11 mouse cellular contexts compared by ENCODE assay signal in the genomic region with DNA sequence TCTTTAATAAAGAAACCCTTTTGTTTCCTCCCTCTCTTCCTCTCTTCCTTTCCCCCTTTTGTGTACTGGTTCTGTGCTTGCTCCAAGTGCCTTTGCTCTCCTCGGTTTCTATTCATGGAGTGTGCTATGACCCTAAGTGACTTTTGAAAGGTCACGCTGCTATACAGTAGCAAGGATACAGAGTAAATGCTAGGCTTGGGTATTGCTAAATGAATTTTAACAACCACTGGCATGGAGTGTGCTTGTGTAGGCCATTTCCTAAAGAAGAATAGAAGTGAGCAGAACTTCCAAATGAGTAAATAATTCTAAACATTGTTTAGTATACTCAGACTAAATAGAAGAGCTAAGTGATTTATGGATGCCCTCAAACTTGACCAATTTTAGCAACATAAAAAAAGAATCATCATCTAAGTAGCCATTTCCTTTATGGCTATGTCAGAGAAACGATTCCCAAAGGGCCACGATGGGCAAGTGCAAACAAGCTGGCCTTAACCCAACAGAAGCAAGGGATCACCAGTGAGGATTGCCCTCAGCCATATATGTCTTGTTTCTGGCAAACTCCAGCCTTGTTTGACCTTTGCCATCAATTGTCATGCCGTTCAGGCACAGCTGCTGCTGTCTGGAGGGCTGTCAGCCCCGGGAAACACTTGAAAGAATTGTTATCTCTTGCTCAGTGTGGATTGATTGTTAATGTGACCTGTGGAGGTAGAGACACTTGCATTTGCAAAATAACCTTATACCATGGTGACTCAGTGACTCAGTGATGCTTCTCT. TPM values are rescaled to one million over a fixed set of nuclear protein-coding genes. Genes with fewer than 3 reads are reported as not detected.
DNase-seq lines count a peak whose midpoint lies in the region; ATAC-seq and TF ChIP-seq lines count a peak whose summit lies in the region.
"Had no signal": no experiment of that assay in that cellular context is flagged by ENCODE, and none has a peak within 500 bp of the region (broad histone marks: within the 10 kb centered on the region; RNA-seq: fewer than 3 reads in every experiment).

No protein-coding gene starts in this region.

- no peak overlapping the region for H3K27ac ChIP-seq in lung, embryonic 16.5 days (ENCODE audit: low read length)
- H3K27ac ChIP-seq in heart, embryonic 15.5 days, result peak overlapping the region; percentile 39
- H3K27ac ChIP-seq in forebrain, postnatal 0 days (ENCODE audit: low read depth, low read length), result no peak overlapping the region
- H3K27ac ChIP-seq: limb, embryonic 13.5 days had no signal

- DNase-seq in lung, postnatal 25 days (ENCODE audit: low spot score), result no peak
- peak; percentile 9 for DNase-seq in adrenal gland, postnatal 25 days
- peak; percentile 19 to 40 for DNase-seq in kidney, postnatal 25 days
- DNase-seq in layer of hippocampus, postnatal 14 days (ENCODE audit: low spot score in 2 of 2), result no peak
- no peak for DNase-seq in forebrain, postnatal 0 days
- DNase-seq in thymus, postnatal 10 days (ENCODE audit: low spot score in 2 of 2), result no peak
- DNase-seq: cerebellum, adult 8-10 months; gastrocnemius, postnatal 36 days had no signal

- WGBS in lung, embryonic 16.5 days, result 25% methylated on average over 6 of the region's 6 CpGs
- 30% methylated on average over 6 of the region's 6 CpGs for WGBS in heart, embryonic 15.5 days
- 73% methylated on average over 6 of the region's 6 CpGs for WGBS in forebrain, postnatal 0 days

- no peaks in the 10 kb centered on the region for H3K36me3 ChIP-seq in lung, embryonic 16.5 days (ENCODE audit: control insufficient read depth, insufficient read depth, low read length)
- no peaks in the 10 kb centered on the region for H3K36me3 ChIP-seq in heart, embryonic 15.5 days
- H3K36me3 ChIP-seq in forebrain, postnatal 0 days (ENCODE audit: insufficient read depth), result no peaks in the 10 kb centered on the region
- H3K36me3 ChIP-seq: limb, embryonic 13.5 days had no signal

- peak; percentile 91 for ATAC-seq in lung, embryonic 16.5 days (ENCODE audit: low read depth)
- peak; percentile 75; the same call in 1 of the 2 replicates for ATAC-seq in heart, embryonic 15.5 days (replicated peaks; ENCODE audit: insufficient number of reproducible peaks, insufficient read depth, low FRiP score, low read depth)
- no peak for ATAC-seq in forebrain, postnatal 0 days

- TF ChIP-seq CTCF in forebrain, postnatal 0 days (IDR thresholded peaks at IDR 0.05; ENCODE audit: low read depth), result no peak

- H3K4me2 ChIP-seq in lung, embryonic 16.5 days (ENCODE audit: low read depth, low read length), result no peak overlapping the region
- no peak overlapping the region for H3K4me2 ChIP-seq in heart, embryonic 15.5 days
- H3K4me2 ChIP-seq in forebrain, postnatal 0 days (ENCODE audit: low read depth), result no peak overlapping the region
- H3K4me2 ChIP-seq: limb, embryonic 13.5 days had no signal

- H3K9me3 ChIP-seq in lung, embryonic 16.5 days (ENCODE audit: control insufficient read depth, low read length), result no peaks in the 10 kb centered on the region
- H3K9me3 ChIP-seq in heart, embryonic 15.5 days (replicated peaks), result no peaks in the 10 kb centered on the region
- no peaks in the 10 kb centered on the region for H3K9me3 ChIP-seq in forebrain, postnatal 0 days (ENCODE audit: low read length)
- H3K9me3 ChIP-seq: limb, embryonic 13.5 days had no signal

- peaks cover 2% of the 10 kb centered on the region; the same call in 1 of the 2 replicates for H3K4me1 ChIP-seq in lung, embryonic 16.5 days (replicated peaks; ENCODE audit: control insufficient read depth, insufficient read depth, low read length)
- peaks cover 9% of the 10 kb centered on the region for H3K4me1 ChIP-seq in heart, embryonic 15.5 days (replicated peaks)
- H3K4me1 ChIP-seq in forebrain, postnatal 0 days (ENCODE audit: insufficient read depth), result no peaks in the 10 kb centered on the region
- H3K4me1 ChIP-seq: limb, embryonic 13.5 days had no signal

- H3K27me3 ChIP-seq in lung, embryonic 16.5 days (ENCODE audit: control insufficient read depth, insufficient read depth, low read depth, low read length), result no peaks in the 10 kb centered on the region
- H3K27me3 ChIP-seq in heart, embryonic 15.5 days, result no peaks in the 10 kb centered on the region
- no peaks in the 10 kb centered on the region for H3K27me3 ChIP-seq in forebrain, postnatal 0 days (ENCODE audit: insufficient read depth, low read length)
- H3K27me3 ChIP-seq: limb, embryonic 13.5 days had no signal

- H3K9ac ChIP-seq in lung, embryonic 16.5 days (ENCODE audit: low read length), result no peak overlapping the region
- H3K9ac ChIP-seq in heart, embryonic 15.5 days, result no peak overlapping the region
- no peak overlapping the region for H3K9ac ChIP-seq in forebrain, postnatal 0 days
- H3K9ac ChIP-seq: limb, embryonic 13.5 days had no signal

- no peak overlapping the region for H3K4me3 ChIP-seq in lung, embryonic 16.5 days (ENCODE audit: low read length)
- H3K4me3 ChIP-seq in heart, embryonic 15.5 days, result no peak overlapping the region
- no peak overlapping the region for H3K4me3 ChIP-seq in forebrain, postnatal 0 days (ENCODE audit: low read depth, low read length)
- H3K4me3 ChIP-seq: limb, embryonic 13.5 days had no signal

RNA-seq across cellular contexts. Expression of a gene that starts 58.0 kb away (rescaled TPM):
- 0.53 and 0.55 TPM in 2 replicates for polyA plus RNA-seq in lung, embryonic 16.5 days (2015; fragmentation: Nextera tagmentation; extraction: Ambion mirVana)
- 6.0 and 8.4 TPM in 2 replicates for total RNA-seq in adrenal gland, postnatal 25 days (2021)
- polyA plus RNA-seq in heart, embryonic 15.5 days (2015; fragmentation: Nextera tagmentation; extraction: Ambion mirVana), result 2.1 and 2.7 TPM in 2 replicates
- under 1 TPM; 0.18 to 0.26 TPM for total RNA-seq in layer of hippocampus, postnatal 14 days (2021)
- 0.48 and 0.62 TPM in 2 replicates for total RNA-seq in forebrain, postnatal 0 days (2014; rRNA removed)
- polyA plus RNA-seq in forebrain, postnatal 0 days (2015; fragmentation: Nextera tagmentation; extraction: Ambion mirVana), result 0.47 and 0.93 TPM in 2 replicates

Comparison
In these comparisons a context has a peak if more than half of its experiments do, and no peak if none do; other contexts are left out.
1. DNase-seq: peak in adrenal gland, postnatal 25 days (single experiment) and kidney, postnatal 25 days (2 of 2); none in lung, postnatal 25 days (single experiment), layer of hippocampus, postnatal 14 days (0 of 2), forebrain, postnatal 0 days (single experiment) and thymus, postnatal 10 days (0 of 2).